Mouse (Mus musculus) right cerebral cortex, adult 18-20 months (tissue): ENCODE data around the gene Hist2h2aa1.
"Not testable (repeated sequence)": the region's sequence is repeated elsewhere in the genome, so short reads cannot be mapped to it uniquely, and the experiment has no call there.

ENCODE experiments used
- DNase-seq: peaks from one replicate; pipeline ENCODE4 v3.0.0; 2022; ENCODE audit warnings: mixed read lengths

Hist2h2aa1 gene

GRCm38 (mm10) chr3:96255926-96256593, 10.8 kb downstream of the Hist2h2aa1 start:
- no peak for DNase-seq

- DNase-seq: no peak
These were observed 11.9 kb downstream of the Hist2h2aa1 start for GRCm38 (mm10) chr3:96257190-96257589.

DNA sequence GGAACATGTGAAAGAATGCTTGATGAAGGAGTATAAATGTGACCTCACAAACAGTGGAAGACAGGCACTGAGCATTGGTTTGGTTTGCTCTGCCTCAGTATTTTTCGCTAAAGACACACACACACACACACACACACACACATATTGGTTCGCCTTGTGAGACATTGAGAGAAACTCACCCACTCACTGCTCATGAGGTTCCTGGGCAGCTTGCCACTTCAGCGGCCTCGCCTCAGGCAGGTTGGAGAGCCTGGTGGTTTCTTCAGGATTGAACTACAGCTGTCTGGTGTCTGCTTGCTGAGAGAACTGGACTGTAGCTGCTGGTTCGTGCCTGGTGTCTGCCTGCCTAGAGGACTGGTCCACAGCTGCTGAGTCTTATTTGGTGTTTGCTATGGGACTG, 14.9 kb downstream of the Hist2h2aa1 start:
- DNase-seq: no peak

DNA sequence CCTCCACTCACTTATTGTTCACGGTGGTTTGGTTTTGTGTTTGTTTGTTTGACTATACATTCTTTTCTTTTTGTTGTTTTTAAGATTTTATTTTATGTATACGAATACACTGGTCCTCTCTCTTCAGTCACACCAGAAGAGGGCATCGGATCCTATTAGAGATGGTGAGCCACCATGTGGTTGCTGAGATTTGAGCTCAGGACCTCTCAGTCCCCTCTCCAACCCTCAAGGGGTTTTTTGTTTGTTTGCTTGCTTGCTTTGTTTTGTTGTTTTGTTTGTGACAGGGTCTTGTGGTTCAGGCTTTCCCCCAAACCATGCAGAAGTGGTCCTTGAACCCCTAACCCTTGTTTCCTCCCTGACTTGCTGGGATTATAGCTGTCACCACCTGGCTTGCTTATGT, 16.3 kb downstream of the Hist2h2aa1 start:
- no peak for DNase-seq

DNA sequence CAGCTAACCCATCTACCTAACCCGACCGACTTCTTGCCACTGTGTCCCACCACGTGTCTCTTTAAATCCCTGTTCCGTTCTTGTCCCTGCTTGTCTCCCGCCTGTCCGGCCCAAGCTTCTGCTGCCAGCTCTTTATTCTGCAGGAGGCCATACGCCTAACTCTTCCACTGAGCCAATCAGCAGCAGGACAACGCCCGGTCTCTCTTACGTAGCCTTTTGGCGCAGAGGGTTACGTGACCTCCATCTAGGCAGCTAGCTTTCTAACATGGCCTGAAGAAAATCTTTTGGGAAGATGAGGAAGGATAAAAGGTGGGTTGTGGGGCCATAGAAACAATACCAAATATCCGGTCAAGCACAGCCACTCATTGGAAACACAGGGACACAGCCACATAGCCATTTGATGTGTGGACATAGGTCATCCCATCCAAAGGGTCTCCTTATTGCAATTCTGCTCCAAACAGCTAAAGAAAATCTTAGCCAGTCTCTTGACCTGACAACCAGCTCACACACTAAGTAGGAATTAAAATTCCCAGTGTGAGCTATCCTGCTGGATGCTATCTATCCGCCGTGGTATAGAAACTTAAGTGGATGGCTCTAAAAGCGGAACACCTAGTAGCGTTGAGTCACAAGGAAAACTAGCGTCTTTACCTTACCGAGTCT, 17.0 kb downstream of the Hist2h2aa1 start:
- DNase-seq: peak; percentile 90

GRCm38 (mm10) chr3:96262979-96263550, 17.8 kb downstream of the Hist2h2aa1 start, which contains the start of gene Hist2h4:
Gene Hist2h4, minus strand, starts transcription at chr3:96263311.
- DNase-seq: peak; percentile 97

DNA sequence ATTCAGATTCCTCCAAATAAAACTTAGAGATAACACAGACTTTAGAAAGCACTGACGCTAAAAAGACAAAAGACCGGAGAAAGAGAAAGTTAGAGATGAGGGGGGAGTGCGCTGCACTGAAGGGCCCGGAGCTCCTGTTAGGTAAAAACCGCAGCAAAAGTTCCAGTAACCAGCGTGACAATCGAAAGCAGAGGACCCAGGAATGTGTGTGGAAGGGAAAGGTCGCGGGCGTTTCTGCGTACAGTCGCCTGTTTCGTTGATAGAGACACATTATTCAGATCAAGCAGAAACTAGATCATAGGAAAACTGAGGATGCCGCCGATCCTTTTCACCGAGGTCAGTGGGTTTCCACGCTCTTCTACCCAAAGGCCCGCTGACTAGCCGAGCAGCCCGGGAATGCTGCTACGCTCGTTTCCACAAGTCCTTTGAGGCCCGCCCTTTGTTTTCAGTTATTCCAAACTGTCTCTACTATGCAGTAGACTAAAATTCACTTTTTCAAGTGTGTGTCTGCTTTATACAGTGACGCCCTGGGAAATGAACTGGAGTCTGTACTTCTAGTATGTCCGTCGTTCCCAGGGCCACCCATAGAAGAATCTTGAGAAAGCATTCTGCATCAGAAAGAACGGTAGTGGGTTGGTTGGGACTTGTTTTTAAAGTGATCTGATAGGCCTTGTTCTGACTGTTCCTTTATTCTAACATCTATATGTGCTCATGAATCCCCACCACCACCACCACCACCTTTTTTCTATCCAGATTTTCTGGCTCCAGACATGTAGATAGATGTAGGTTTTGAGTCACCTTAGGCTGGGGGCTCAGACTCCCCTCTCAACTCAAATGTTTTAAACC, 18.5 kb downstream of the Hist2h2aa1 start:
- peak; percentile 43 for DNase-seq

GRCm38 (mm10) chr3:96264404-96264949, 19.2 kb downstream of the Hist2h2aa1 start:
- DNase-seq: no peak

GRCm38 (mm10) chr3:96266132-96266710, 20.9 kb downstream of the Hist2h2aa1 start:
- DNase-seq: no peak

- DNase-seq: no peak
These were observed 22.2 kb downstream of the Hist2h2aa1 start for GRCm38 (mm10) chr3:96267541-96267940.

DNA sequence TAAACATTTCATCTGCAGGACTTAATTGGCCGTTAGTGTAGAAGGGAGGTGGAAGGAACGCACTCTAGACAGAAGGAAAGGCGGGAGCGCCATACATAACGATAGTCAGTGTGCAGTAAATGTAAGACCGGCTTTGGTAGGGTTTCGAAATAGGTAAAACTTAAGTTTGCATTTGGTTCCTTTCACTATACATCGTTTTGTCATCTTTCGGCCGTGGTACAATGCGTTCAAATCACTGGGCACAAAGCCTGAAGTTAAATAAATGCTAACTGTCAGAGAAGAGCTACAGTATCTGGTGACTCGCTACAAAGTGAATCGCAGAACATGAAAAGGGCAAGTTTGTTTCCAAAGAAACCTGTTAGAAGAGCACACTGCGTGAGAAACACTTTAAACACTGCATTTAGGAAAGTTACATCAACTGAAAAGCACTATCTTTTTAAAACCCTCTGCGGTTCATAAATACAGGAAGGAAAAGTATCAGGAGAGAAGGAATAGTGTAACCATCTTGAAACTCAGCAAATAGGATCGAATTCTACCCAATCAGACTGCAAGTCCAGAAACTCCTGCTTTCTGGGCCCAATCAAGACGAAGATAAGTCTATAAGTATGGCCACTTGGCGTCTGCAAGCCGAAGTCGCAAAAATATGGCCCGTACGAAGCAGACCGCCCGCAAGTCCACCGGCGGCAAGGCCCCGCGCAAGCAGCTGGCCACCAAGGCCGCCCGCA, 22.9 kb downstream of the Hist2h2aa1 start, which contains the start of gene Hist2h3b:
TSS of gene Hist2h3b (plus strand) at position 604 of the 725 bp plus-strand sequence.
- peak; percentile 86 for DNase-seq

GRCm38 (mm10) chr3:96268776-96269378, 23.6 kb downstream of the Hist2h2aa1 start:
- not testable (repeated sequence) for DNase-seq

GRCm38 (mm10) chr3:96269511-96270474, 24.5 kb downstream of the Hist2h2aa1 start, which contains the start of gene Hist2h2bb:
Gene Hist2h2bb, plus strand, starts transcription at chr3:96269752.
- DNase-seq: peak; percentile 96

GRCm38 (mm10) chr3:96273591-96274465, 28.5 kb downstream of the Hist2h2aa1 start:
- DNase-seq: no peak

- DNase-seq: peak; percentile 54
These were observed 32.1 kb downstream of the Hist2h2aa1 start for GRCm38 (mm10) chr3:96277428-96277799.

GRCm38 (mm10) chr3:96277800-96278624, 32.7 kb downstream of the Hist2h2aa1 start:
- DNase-seq: peak; percentile 94

DNA sequence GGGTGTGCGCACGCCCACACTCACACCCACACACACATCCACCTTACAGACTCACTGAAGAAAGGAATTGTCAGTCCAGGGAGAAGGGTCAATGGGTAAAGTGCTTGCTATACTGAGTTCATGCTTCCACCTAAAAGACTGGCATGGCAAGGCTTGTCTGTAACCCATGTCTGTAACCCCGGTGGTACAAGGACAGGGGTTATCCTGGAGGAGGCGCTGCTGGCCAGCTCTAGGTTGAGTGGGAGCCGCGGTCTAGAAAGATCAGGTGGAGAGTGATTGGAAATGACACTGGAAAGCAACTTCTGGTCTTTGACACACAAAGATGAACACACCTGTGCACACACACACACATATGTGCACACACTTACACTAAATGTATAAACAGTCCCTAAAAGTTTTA, 35.4 kb downstream of the Hist2h2aa1 start:
- DNase-seq: no peak

- peak; percentile 37 for DNase-seq
These were observed 39.2 kb downstream of the Hist2h2aa1 start for GRCm38 (mm10) chr3:96284457-96284856.
